Mouse (Mus musculus) v-Abl transformed pro-B cells (cell line): ENCODE measurements at regions not wholly inside any gene's neighbourhood (a gene's known extent, or its start where the extent isn't known, plus 50 kb on each side); places are given as distances from the start of the nearest gene placed in this dataset.

Experiments
- in situ Hi-C, 2 experiments: fragments of 400-800 bp; cut with MboI; formaldehyde crosslinking; loops; one replicate each; pipeline ENCODE4 v1.15.1; 2025; ENCODE audit not compliant: unreplicated experiment in 2 of 2

DNA sequence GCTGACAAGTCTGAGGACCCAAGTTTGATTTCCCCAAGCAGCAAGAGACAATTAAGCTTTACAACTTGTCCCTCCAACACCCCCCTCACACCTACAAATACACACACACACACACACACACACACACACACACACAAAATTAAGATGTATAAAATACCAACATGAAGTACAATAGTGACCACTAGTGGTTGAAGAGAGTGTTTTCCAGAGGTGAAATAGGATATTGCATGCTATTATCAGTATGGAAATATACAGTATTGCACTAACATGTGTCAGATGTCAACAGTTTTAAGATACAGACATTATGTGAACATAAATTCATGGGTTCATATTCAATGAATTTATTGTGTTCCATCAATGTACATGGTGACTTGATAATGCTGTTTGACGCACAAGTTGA lies 685.7 kb upstream of the Cdh6 start:
- in situ Hi-C loops = loop anchor here (25.0 kb wide), 1 partner anchor 722 kb away; no protein-coding TSS in a partner anchor

DNA sequence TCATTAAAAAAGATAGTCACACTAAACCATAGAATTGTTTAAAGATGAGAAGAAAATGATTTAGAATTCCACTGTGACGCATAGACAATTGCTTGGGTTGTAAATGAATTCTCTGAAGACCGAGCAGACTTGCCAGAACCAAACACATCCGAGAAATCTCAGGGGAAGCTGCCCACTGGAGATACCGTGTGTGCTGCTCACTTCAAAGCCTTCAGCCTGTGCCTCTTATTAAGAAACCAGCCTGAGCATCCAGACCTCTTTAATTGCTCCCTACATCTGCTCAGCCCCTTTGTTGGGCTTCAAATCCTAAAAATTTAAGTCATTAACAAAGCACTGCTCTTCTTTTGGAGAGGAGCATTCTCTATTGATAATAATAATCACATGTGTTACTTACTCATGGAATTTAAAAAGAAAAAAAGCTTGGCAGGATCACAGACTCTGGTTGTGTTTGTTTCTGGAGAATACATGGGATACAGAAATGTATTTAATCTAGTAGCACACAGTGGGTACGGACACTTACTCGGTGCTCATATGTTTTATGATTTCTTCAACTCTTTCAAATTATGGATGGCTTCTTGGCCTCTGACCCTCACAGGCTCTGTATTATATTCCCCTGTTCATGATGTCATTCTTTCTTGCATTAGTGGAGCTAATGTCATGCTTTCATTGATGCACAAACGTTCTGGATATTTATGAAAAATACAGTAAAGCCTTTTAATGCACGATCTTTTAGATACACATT lies 680.8 kb upstream of the Cdh6 start:
- in situ Hi-C loops = loop anchor here (25.0 kb wide), 1 partner anchor 717 kb away; no protein-coding TSS in a partner anchor
